In the genomic region with DNA sequence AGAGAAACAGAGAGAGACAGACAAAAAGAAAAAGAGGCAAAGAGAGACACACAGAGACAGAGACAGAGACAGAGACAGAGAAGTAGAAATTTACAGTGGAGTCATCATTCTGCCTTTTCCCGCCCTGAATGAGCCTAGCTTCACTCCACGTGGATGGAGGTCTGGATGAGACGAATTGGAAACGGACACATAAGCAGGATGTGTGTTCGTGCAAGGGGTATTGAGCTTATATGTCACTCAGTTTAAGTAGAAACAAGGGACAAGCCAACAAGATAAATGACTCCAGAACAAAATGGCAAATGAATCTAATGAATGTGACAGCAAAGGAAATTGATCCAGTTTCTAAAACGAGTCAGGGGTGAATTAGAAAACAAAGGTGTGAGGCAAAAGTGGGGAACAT, we compare ENCODE assay signal across 22 mouse cellular contexts. TPM values are rescaled to one million over a fixed set of nuclear protein-coding genes. Genes with fewer than 3 reads are reported as not detected.
DNase-seq lines count a peak whose midpoint lies in the region; ATAC-seq and TF ChIP-seq lines count a peak whose summit lies in the region.
"Had no signal": no experiment of that assay in that cellular context is flagged by ENCODE, and none has a peak within 500 bp of the region (broad histone marks: within the 10 kb centered on the region; RNA-seq: fewer than 3 reads in every experiment).

No protein-coding gene starts in this region.

- ATAC-seq in embryonic facial prominence, embryonic 14.5 days (ENCODE audit: low read depth), result no peak
- no peak for ATAC-seq in kidney, embryonic 15.5 days (replicated peaks; ENCODE audit: low FRiP score)
- no peak for ATAC-seq in neural tube, embryonic 15.5 days (ENCODE audit: low FRiP score)
- no peak for ATAC-seq in megakaryocyte-erythroid progenitor cell, adult 5-6 weeks (replicated peaks; ENCODE audit: low FRiP score, low TSS enrichment, poor library complexity, severe bottlenecking)
- no peak for ATAC-seq in midbrain, postnatal 0 days (ENCODE audit: low FRiP score)
- ATAC-seq: midbrain, embryonic 16.5 days had no signal

- 43% methylated on average over 6 of the region's 6 CpGs for WGBS in embryonic facial prominence, embryonic 14.5 days
- 62% methylated on average over 6 of the region's 6 CpGs for WGBS in embryonic facial prominence, embryonic 10.5 days
- WGBS in kidney, embryonic 15.5 days, result 21% methylated on average over 6 of the region's 6 CpGs
- 26% methylated on average over 6 of the region's 6 CpGs for WGBS in neural tube, embryonic 15.5 days
- WGBS in midbrain, postnatal 0 days, result 63% methylated on average over 6 of the region's 6 CpGs

- no peak overlapping the region for H3K27ac ChIP-seq in embryonic facial prominence, embryonic 14.5 days (replicated peaks; ENCODE audit: low read depth, low read length)
- H3K27ac ChIP-seq in embryonic facial prominence, embryonic 10.5 days (replicated peaks), result no peak overlapping the region
- no peak overlapping the region for H3K27ac ChIP-seq in kidney, embryonic 15.5 days
- H3K27ac ChIP-seq in neural tube, embryonic 15.5 days (replicated peaks), result no peak overlapping the region
- no peak overlapping the region for H3K27ac ChIP-seq in midbrain, postnatal 0 days (ENCODE audit: low read depth, low read length)
- H3K27ac ChIP-seq: forebrain, embryonic 10.5 days; hindbrain, embryonic 15.5 days; kidney, postnatal 0 days; macrophage; midbrain, embryonic 10.5 days had no signal

- no peak for DNase-seq in embryonic facial prominence, embryonic 14.5 days (ENCODE audit: low spot score)
- no peak for DNase-seq in embryonic facial prominence, embryonic 10.5 days (ENCODE audit: low spot score)
- no peak for DNase-seq in kidney, adult 18-20 months
- DNase-seq in neural tube, embryonic 10.5 days (ENCODE audit: extremely low spot score, low spot score), result no peak
- DNase-seq in midbrain, postnatal 0 days (ENCODE audit: low spot score), result no peak
- DNase-seq: cerebellum, adult 11-12 months; kidney, adult 11 months; layer of hippocampus, adult 9-11 months; thymus, adult 18-20 months had no signal

- H3K4me1 ChIP-seq in embryonic facial prominence, embryonic 14.5 days (ENCODE audit: control insufficient read depth, insufficient read depth, low read length), result peaks cover 12% of the 10 kb centered on the region
- H3K4me1 ChIP-seq in embryonic facial prominence, embryonic 10.5 days, result peaks cover 20% of the 10 kb centered on the region
- H3K4me1 ChIP-seq in kidney, embryonic 15.5 days, result peaks cover 44% of the 10 kb centered on the region
- H3K4me1 ChIP-seq in neural tube, embryonic 15.5 days, result peaks cover 11% of the 10 kb centered on the region
- H3K4me1 ChIP-seq in midbrain, postnatal 0 days (ENCODE audit: insufficient read depth, low read length), result no peaks in the 10 kb centered on the region

- H3K9me3 ChIP-seq in embryonic facial prominence, embryonic 14.5 days (ENCODE audit: control insufficient read depth, low read length), result no peaks in the 10 kb centered on the region
- H3K9me3 ChIP-seq in embryonic facial prominence, embryonic 10.5 days, result peaks cover 3% of the 10 kb centered on the region; the same call in 1 of the 2 replicates
- no peaks in the 10 kb centered on the region for H3K9me3 ChIP-seq in kidney, embryonic 15.5 days (replicated peaks)
- H3K9me3 ChIP-seq in neural tube, embryonic 15.5 days (replicated peaks), result no peaks in the 10 kb centered on the region
- no peaks in the 10 kb centered on the region for H3K9me3 ChIP-seq in midbrain, postnatal 0 days (ENCODE audit: low read length)
- H3K9me3 ChIP-seq: forebrain, embryonic 10.5 days; hindbrain, embryonic 15.5 days had no signal

- peak overlapping the region; percentile 43; the same call in 1 of the 2 replicates for H3K4me2 ChIP-seq in embryonic facial prominence, embryonic 14.5 days (ENCODE audit: low read depth, low read length)
- peak overlapping the region; percentile 53; the same call in 1 of the 2 replicates for H3K4me2 ChIP-seq in kidney, embryonic 15.5 days
- 0 out of 2 replicates have a peak overlapping the region, but pooled peaks have one; percentile 51 for H3K4me2 ChIP-seq in neural tube, embryonic 15.5 days
- H3K4me2 ChIP-seq in midbrain, postnatal 0 days (ENCODE audit: low read depth, low read length, poor library complexity, severe bottlenecking), result no peak overlapping the region

- H3K27me3 ChIP-seq in embryonic facial prominence, embryonic 14.5 days (replicated peaks; ENCODE audit: control insufficient read depth, insufficient read depth, low read length), result no peaks in the 10 kb centered on the region
- H3K27me3 ChIP-seq in embryonic facial prominence, embryonic 10.5 days (replicated peaks; ENCODE audit: low read depth, poor library complexity, severe bottlenecking), result 0 out of 2 replicates have a peak, but pooled peaks cover 3% of the 10 kb centered on the region
- H3K27me3 ChIP-seq in kidney, embryonic 15.5 days, result no peaks in the 10 kb centered on the region
- H3K27me3 ChIP-seq in neural tube, embryonic 15.5 days (replicated peaks), result no peaks in the 10 kb centered on the region
- H3K27me3 ChIP-seq in midbrain, postnatal 0 days (ENCODE audit: insufficient read depth, low read length), result no peaks in the 10 kb centered on the region
- H3K27me3 ChIP-seq: heart, embryonic 12.5 days; hindbrain, embryonic 15.5 days had no signal

- H3K4me3 ChIP-seq in embryonic facial prominence, embryonic 14.5 days (ENCODE audit: low read depth, low read length), result no peak overlapping the region
- no peak overlapping the region for H3K4me3 ChIP-seq in embryonic facial prominence, embryonic 10.5 days
- H3K4me3 ChIP-seq in kidney, embryonic 15.5 days (replicated peaks), result no peak overlapping the region
- no peak overlapping the region for H3K4me3 ChIP-seq in neural tube, embryonic 15.5 days (replicated peaks)
- no peak overlapping the region for H3K4me3 ChIP-seq in midbrain, postnatal 0 days (ENCODE audit: low read depth, low read length)
- H3K4me3 ChIP-seq: heart, embryonic 12.5 days had no signal

- no peak overlapping the region for H3K9ac ChIP-seq in embryonic facial prominence, embryonic 14.5 days (ENCODE audit: low read depth, low read length)
- no peak overlapping the region for H3K9ac ChIP-seq in kidney, embryonic 15.5 days
- no peak overlapping the region for H3K9ac ChIP-seq in neural tube, embryonic 15.5 days (replicated peaks)
- no peak overlapping the region for H3K9ac ChIP-seq in midbrain, postnatal 0 days (replicated peaks; ENCODE audit: low read length, poor library complexity, severe bottlenecking)
- H3K9ac ChIP-seq: heart, embryonic 12.5 days; hindbrain, embryonic 15.5 days had no signal

- H3K36me3 ChIP-seq in embryonic facial prominence, embryonic 14.5 days (ENCODE audit: control insufficient read depth, insufficient read depth, low read length), result no peaks in the 10 kb centered on the region
- no peaks in the 10 kb centered on the region for H3K36me3 ChIP-seq in embryonic facial prominence, embryonic 10.5 days (replicated peaks)
- H3K36me3 ChIP-seq in kidney, embryonic 15.5 days, result no peaks in the 10 kb centered on the region
- H3K36me3 ChIP-seq in neural tube, embryonic 15.5 days, result no peaks in the 10 kb centered on the region
- no peaks in the 10 kb centered on the region for H3K36me3 ChIP-seq in midbrain, postnatal 0 days (ENCODE audit: insufficient read depth, low read length)
- H3K36me3 ChIP-seq: forebrain, embryonic 10.5 days; heart, embryonic 12.5 days; hindbrain, embryonic 15.5 days; midbrain, embryonic 10.5 days had no signal

- no peak for TF ChIP-seq CTCF in midbrain, postnatal 0 days (IDR thresholded peaks at IDR 0.05)

RNA-seq across cellular contexts. Expression of a gene that starts 41.4 kb away (rescaled TPM):
- polyA plus RNA-seq in embryonic facial prominence, embryonic 14.5 days (2014; fragmentation: Nextera tagmentation; extraction: Ambion mirVana), result 67.1 and 70.2 TPM in 2 replicates
- 38.0 and 43.0 TPM in 2 replicates for polyA plus RNA-seq in embryonic facial prominence, embryonic 10.5 days (2016; fragmentation: Nextera tagmentation; extraction: Ambion mirVana)
- 50.0 and 50.7 TPM in 2 replicates for polyA plus RNA-seq in kidney, embryonic 15.5 days (2015; fragmentation: Nextera tagmentation; extraction: Ambion mirVana)
- polyA plus RNA-seq in neural tube, embryonic 15.5 days (2015; fragmentation: Nextera tagmentation; extraction: Ambion mirVana), result 25.5 and 29.0 TPM in 2 replicates
- total RNA-seq in megakaryocyte-erythroid progenitor cell, adult 5-6 weeks (2014; fragmentation: Nextera tagmentation), result not detected in 2 replicates
- not detected in 2 replicates for total RNA-seq in megakaryocyte-erythroid progenitor cell, adult 5-6 weeks (2017)
- total RNA-seq in midbrain, postnatal 0 days (2014; rRNA removed), result 32.3 and 37.6 TPM in 2 replicates
- polyA plus RNA-seq in midbrain, postnatal 0 days (2015; fragmentation: Nextera tagmentation; extraction: Ambion mirVana), result 33.6 and 35.2 TPM in 2 replicates
- total RNA-seq: hematopoietic stem cell, adult 5-6 weeks; liver, adult 2 months; neutrophil, adult 5-6 weeks had no signal

RNA-seq across cellular contexts. Expression of a gene that starts 45.2 kb away (rescaled TPM):
- polyA plus RNA-seq in embryonic facial prominence, embryonic 14.5 days (2014; fragmentation: Nextera tagmentation; extraction: Ambion mirVana), result 11.5 and 11.6 TPM in 2 replicates
- polyA plus RNA-seq in embryonic facial prominence, embryonic 10.5 days (2016; fragmentation: Nextera tagmentation; extraction: Ambion mirVana), result 16.8 and 17.4 TPM in 2 replicates
- 11.3 TPM in 2 replicates for polyA plus RNA-seq in kidney, embryonic 15.5 days (2015; fragmentation: Nextera tagmentation; extraction: Ambion mirVana)
- 12.7 and 13.2 TPM in 2 replicates for polyA plus RNA-seq in neural tube, embryonic 15.5 days (2015; fragmentation: Nextera tagmentation; extraction: Ambion mirVana)
- 17.0 and 22.9 TPM in 2 replicates for total RNA-seq in megakaryocyte-erythroid progenitor cell, adult 5-6 weeks (2014; fragmentation: Nextera tagmentation)
- total RNA-seq in megakaryocyte-erythroid progenitor cell, adult 5-6 weeks (2017), result 7.8 and 9.0 TPM in 2 replicates
- total RNA-seq in midbrain, postnatal 0 days (2014; rRNA removed), result 19.1 and 25.6 TPM in 2 replicates
- polyA plus RNA-seq in midbrain, postnatal 0 days (2015; fragmentation: Nextera tagmentation; extraction: Ambion mirVana), result 9.7 and 10.9 TPM in 2 replicates
